In the genomic region with DNA sequence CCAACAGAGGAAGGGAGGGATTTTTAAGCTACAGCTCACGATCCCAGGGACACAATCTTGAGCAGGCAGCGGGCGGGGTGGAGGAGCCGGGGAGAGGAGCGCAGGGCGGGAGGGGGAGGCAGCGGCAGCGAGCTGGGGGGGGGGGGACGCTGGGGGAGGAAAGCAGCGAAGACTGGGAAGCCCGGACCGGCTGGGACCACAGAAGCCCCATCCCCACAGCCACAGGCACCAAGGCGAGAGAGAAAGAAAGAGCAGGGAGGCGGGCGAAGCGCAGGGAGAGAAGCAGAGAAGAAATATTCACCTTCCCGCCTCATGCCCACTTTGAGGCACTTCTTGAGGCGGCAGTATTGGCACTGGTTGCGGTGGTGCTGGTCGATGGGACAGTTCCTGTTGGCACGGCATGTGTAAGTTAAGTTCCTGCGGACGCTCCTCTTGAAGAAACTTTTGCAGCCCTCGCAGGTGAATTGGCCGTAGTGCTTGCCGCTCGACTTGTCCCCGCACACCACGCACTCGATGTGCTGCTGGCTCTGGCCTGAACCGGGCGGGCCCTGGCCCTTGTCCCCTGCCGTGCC, we compare ENCODE assay signal across 9 mouse cellular contexts. TPM values are rescaled to one million over a fixed set of nuclear protein-coding genes. Genes with fewer than 3 reads are reported as not detected.
A peak's percentile ranks its signal among the peaks of the same experiment; 100 is the strongest.
DNase-seq lines count a peak whose midpoint lies in the region; ATAC-seq and TF ChIP-seq lines count a peak whose summit lies in the region.
"Had no signal": no experiment of that assay in that cellular context is flagged by ENCODE, and none has a peak within 500 bp of the region (broad histone marks: within the 10 kb centered on the region; RNA-seq: fewer than 3 reads in every experiment).

No protein-coding gene starts in this region.

- H3K27ac ChIP-seq in liver, adult 2 months (replicated peaks; ENCODE audit: insufficient read depth, low read depth, low read length): no peak overlapping the region
- H3K27ac ChIP-seq in forebrain, embryonic 10.5 days: peak overlapping the region; percentile 100
- peak overlapping the region; percentile 77 for H3K27ac ChIP-seq in intestine, embryonic 16.5 days (ENCODE audit: low read length)
- H3K27ac ChIP-seq in midbrain, embryonic 13.5 days: peak overlapping the region; percentile 100

- no peak for TF ChIP-seq CTCF in liver, adult 2 months (IDR thresholded peaks at IDR 0.05; ENCODE audit: low read depth, low read length)

- DNase-seq in liver, adult 2 months (ENCODE audit: extremely low read depth, low read depth, low spot score): no peak
- no peak for DNase-seq in liver
- DNase-seq in adrenal gland, postnatal 14 days: peak; percentile 75
- peak; percentile 69 for DNase-seq in forebrain, embryonic 10.5 days (ENCODE audit: extremely low spot score, low spot score)

- H3K9me3 ChIP-seq in forebrain, embryonic 10.5 days: no peaks in the 10 kb centered on the region
- no peaks in the 10 kb centered on the region for H3K9me3 ChIP-seq in intestine, embryonic 16.5 days (ENCODE audit: control insufficient read depth, low read length)
- no peaks in the 10 kb centered on the region for H3K9me3 ChIP-seq in midbrain, embryonic 13.5 days

- H3K27me3 ChIP-seq in liver, adult 2 months (ENCODE audit: control insufficient read depth, insufficient read depth, low read length): peaks cover 21% of the 10 kb centered on the region
- H3K27me3 ChIP-seq in forebrain, embryonic 10.5 days (ENCODE audit: poor library complexity, severe bottlenecking): peaks cover 47% of the 10 kb centered on the region
- H3K27me3 ChIP-seq in intestine, embryonic 16.5 days (replicated peaks; ENCODE audit: control insufficient read depth, insufficient read depth, low read length): peaks cover 37% of the 10 kb centered on the region
- peaks cover 9% of the 10 kb centered on the region; the same call in 1 of the 2 replicates for H3K27me3 ChIP-seq in midbrain, embryonic 13.5 days

- H3K79me2 ChIP-seq in liver, adult 2 months (ENCODE audit: control insufficient read depth, insufficient read depth, low read length): 0 out of 2 replicates have a peak, but pooled peaks cover 3% of the 10 kb centered on the region

- H3K4me3 ChIP-seq in liver, adult 2 months (ENCODE audit: insufficient read depth, low read depth, low read length): peak overlapping the region; percentile 47
- H3K4me3 ChIP-seq in forebrain, embryonic 10.5 days: peak overlapping the region; percentile 96
- peak overlapping the region; percentile 69 for H3K4me3 ChIP-seq in intestine, embryonic 16.5 days (ENCODE audit: low read length)
- peak overlapping the region; percentile 94 for H3K4me3 ChIP-seq in midbrain, embryonic 13.5 days (replicated peaks)

- H3K36me3 ChIP-seq in liver, adult 2 months (ENCODE audit: control insufficient read depth, insufficient read depth, low read length): no peaks in the 10 kb centered on the region
- peaks cover 36% of the 10 kb centered on the region for H3K36me3 ChIP-seq in forebrain, embryonic 10.5 days (replicated peaks)
- no peaks in the 10 kb centered on the region for H3K36me3 ChIP-seq in intestine, embryonic 16.5 days (ENCODE audit: control insufficient read depth, insufficient read depth, low read length)
- peaks cover 12% of the 10 kb centered on the region for H3K36me3 ChIP-seq in midbrain, embryonic 13.5 days

- peak; percentile 21 for ATAC-seq in intestine, embryonic 16.5 days
- no peak for ATAC-seq in midbrain, embryonic 13.5 days
- ATAC-seq in CD4-positive, CD25-positive, alpha-beta regulatory T cell, adult 4 months: no peak
- ATAC-seq in inflammation-experienced regulatory T-cells, adult 6 months: no peak

- 5% methylated on average over 29 of the region's 33 CpGs for WGBS in liver, adult 2 months
- under 1% methylated on average over 30 of the region's 33 CpGs for WGBS in forebrain, embryonic 10.5 days
- WGBS in intestine, embryonic 16.5 days: under 1% methylated on average over 31 of the region's 33 CpGs
- WGBS in midbrain, embryonic 13.5 days: under 1% methylated on average over 31 of the region's 33 CpGs

- H3K9ac ChIP-seq in liver, adult 2 months (ENCODE audit: low read depth, low read length): peak overlapping the region; percentile 23
- peak overlapping the region; percentile 77 for H3K9ac ChIP-seq in intestine, embryonic 16.5 days (ENCODE audit: low read depth, low read length)
- peak overlapping the region; percentile 100 for H3K9ac ChIP-seq in midbrain, embryonic 13.5 days (replicated peaks)

- no peak for TF ChIP-seq POLR2A in liver, adult 2 months (IDR thresholded peaks at IDR 0.05; ENCODE audit: extremely low read depth, insufficient read depth, low read length)

- H3K4me2 ChIP-seq in intestine, embryonic 16.5 days (ENCODE audit: low read depth, low read length): peak overlapping the region; percentile 91
- peak overlapping the region; percentile 80 for H3K4me2 ChIP-seq in midbrain, embryonic 13.5 days (replicated peaks)

- H3K4me1 ChIP-seq in liver, adult 2 months (ENCODE audit: control insufficient read depth, insufficient read depth, low read length): no peaks in the 10 kb centered on the region; the same call in 1 of the 2 replicates
- H3K4me1 ChIP-seq in forebrain, embryonic 10.5 days: peaks cover 42% of the 10 kb centered on the region
- peaks cover 10% of the 10 kb centered on the region for H3K4me1 ChIP-seq in intestine, embryonic 16.5 days (ENCODE audit: control insufficient read depth, insufficient read depth, low read length)
- peaks cover 11% of the 10 kb centered on the region for H3K4me1 ChIP-seq in midbrain, embryonic 13.5 days (replicated peaks)

RNA-seq across cellular contexts. Expression of a gene that starts 1.7 kb away (rescaled TPM):
- 0.37 and 1.3 TPM in 2 replicates for total RNA-seq in liver, adult 2 months (2014; rRNA removed)
- 0.80 and 2.2 TPM in 2 replicates for polyA plus RNA-seq in liver, adult 2 months (2012; rRNA removed)
- total RNA-seq in adrenal gland, postnatal 14 days (2021): 19.6 and 22.0 TPM in 2 replicates
- polyA plus RNA-seq in forebrain, embryonic 10.5 days (2016; fragmentation: Nextera tagmentation; extraction: Ambion mirVana): 64.9 and 66.1 TPM in 2 replicates
- polyA plus RNA-seq in intestine, embryonic 16.5 days (2015; fragmentation: Nextera tagmentation; extraction: Ambion mirVana): 0.87 and 1.2 TPM in 2 replicates
- 76.9 and 83.2 TPM in 2 replicates for polyA plus RNA-seq in midbrain, embryonic 13.5 days (2015; fragmentation: Nextera tagmentation; extraction: Ambion mirVana)
- not detected for polyA plus RNA-seq in CD4-positive, CD25-positive, alpha-beta regulatory T cell, adult 4 months (2017; shearing (Covaris generic))
- polyA plus RNA-seq in inflammation-experienced regulatory T-cells, adult 6 months (2017; shearing (Covaris generic)): not detected
- total RNA-seq: neutrophil, adult 5-6 weeks had no signal

Comparison
In these comparisons a context has a peak if more than half of its experiments do, and no peak if none do; other contexts are left out.
1. DNase-seq: peak in adrenal gland, postnatal 14 days (single experiment) and forebrain, embryonic 10.5 days (single experiment); none in liver, adult 2 months (single experiment) and liver (single experiment).
2. H3K9ac ChIP-seq: peak in every context shown above with its lines; median percentile 100 in midbrain, embryonic 13.5 days; 77 in intestine, embryonic 16.5 days; 23 in liver, adult 2 months.
3. RNA of a gene that starts 1.7 kb away (polyA plus RNA-seq): 76.9 to 83.2 TPM in midbrain, embryonic 13.5 days and 64.9 to 66.1 TPM in forebrain, embryonic 10.5 days; 0.80 to 2.2 TPM in liver, adult 2 months, 0.87 to 1.2 TPM in intestine, embryonic 16.5 days, not detected in CD4-positive, CD25-positive, alpha-beta regulatory T cell, adult 4 months and not detected in inflammation-experienced regulatory T-cells, adult 6 months; every median in the first group is over 10 times any median in the second.
4. Peak in every context shown above with its lines, with median percentiles within 50 percentile points of each other: H3K4me3 ChIP-seq.